Mouse (Mus musculus): ENCODE data around the gene Atxn1. TPM values are rescaled to one million over a fixed set of nuclear protein-coding genes. Genes with fewer than 3 reads are reported as not detected.
A peak's percentile ranks its signal among the peaks of the same experiment; 100 is the strongest.

Gene Atxn1
- total and polyA plus RNA-seq, 3 experiments: 8.0 to 13.1 (median 9.7) TPM

DNA sequence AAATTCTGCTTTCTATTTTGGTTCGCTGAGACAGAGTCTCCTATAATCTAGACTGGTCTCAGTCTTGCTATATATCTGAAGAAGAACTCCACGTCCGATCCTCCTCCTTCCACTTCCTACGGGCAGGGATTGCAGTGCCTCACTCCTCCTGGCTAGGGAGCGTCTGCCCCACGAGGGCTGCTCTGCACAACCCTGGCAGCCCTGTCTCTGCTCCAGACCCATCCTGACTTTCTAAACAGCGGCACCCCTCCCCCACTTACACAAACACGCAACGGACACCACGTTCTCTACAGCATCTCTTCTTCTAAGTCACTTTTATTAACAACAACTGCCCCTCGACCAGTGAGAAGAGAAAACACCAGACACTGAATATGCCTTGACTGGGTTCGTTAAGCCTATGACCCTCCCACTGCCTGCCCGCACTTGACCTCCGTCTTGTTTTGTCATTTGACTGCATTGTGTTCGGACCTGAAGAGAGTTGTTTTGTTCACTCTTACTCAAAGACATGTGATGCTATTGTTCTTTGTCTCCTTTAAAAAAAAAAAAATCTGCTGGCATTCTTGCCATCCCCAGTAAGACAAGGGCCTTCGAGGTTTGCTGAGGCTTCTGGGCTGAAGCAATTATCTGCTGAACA, 154.9 kb downstream of the Atxn1 start:
- dilution Hi-C loops (cut with MboI; ENCODE audit: extremely low pct_ligation_motif_present, extremely low pct_unique_long_range_greater_than_20kb, low sequenced_read_pairs) (no loop called here), in situ Hi-C loops (cut with MboI; ENCODE audit: low pct_ligation_motif_present, low pct_unique_long_range_greater_than_20kb, low sequenced_read_pairs) (no loop called here)
- no peak overlapping the region for H3K4me3 ChIP-seq (replicated peaks in 1 of 3; ENCODE audit: low read depth in 2 of 3, low read length in 2 of 3, poor library complexity in 1 of 3)
- H3K27me3 ChIP-seq (replicated peaks): no peaks in the 10 kb centered on the region
- no peak overlapping the region for H3K4me2 ChIP-seq (ENCODE audit: insufficient read depth, low read depth, poor library complexity, severe bottlenecking)
- DNase-seq (ENCODE audit: extremely low read depth): no peak
- H3K79me2 ChIP-seq (replicated peaks; ENCODE audit: control insufficient read depth, extremely low read depth, insufficient read depth, poor library complexity, severe bottlenecking): peaks cover 33% of the 10 kb centered on the region
- no peak overlapping the region for H3K27ac ChIP-seq (ENCODE audit: insufficient read depth, low read depth)
- H3K4me1 ChIP-seq (ENCODE audit: control insufficient read depth in 1 of 2, insufficient read depth in 2 of 2): peaks cover 8 to 35% of the 10 kb centered on the region in 2 experiments
- H3K9ac ChIP-seq (ENCODE audit: insufficient read depth, low read depth): no peak overlapping the region
- H3K9me3 ChIP-seq (replicated peaks; ENCODE audit: low read length): no peaks in the 10 kb centered on the region
- peaks cover 5 to 73% of the 10 kb centered on the region in 2 experiments for H3K36me3 ChIP-seq (replicated peaks in 1 of 2; ENCODE audit: control insufficient read depth in 1 of 2, insufficient read depth in 1 of 2, low read length in 1 of 2)
- no peak for TF ChIP-seq GABPA (IDR thresholded peaks at IDR 0.05; ENCODE audit: insufficient replicate concordance, low read depth, low read length)
- TF ChIP-seq ZC3H11A (IDR thresholded peaks at IDR 0.05; ENCODE audit: low read depth, low read length): no peak
- TF ChIP-seq E2F4 (IDR thresholded peaks at IDR 0.05; ENCODE audit: insufficient replicate concordance, low read depth, low read length): no peak
- no peak for TF ChIP-seq MAFK (IDR thresholded peaks at IDR 0.05; ENCODE audit: insufficient replicate concordance, low read length)
- no peak for TF ChIP-seq NELFE (IDR thresholded peaks at IDR 0.05; ENCODE audit: low read depth, low read length)
- TF ChIP-seq ZNF384 (IDR thresholded peaks at IDR 0.05; ENCODE audit: low read depth, low read length): no peak
- TF ChIP-seq ETS1 (conservative IDR thresholded peaks at IDR 0.05; ENCODE audit: low read depth, low read length): no peak
- no peak for TF ChIP-seq MXI1 (IDR thresholded peaks at IDR 0.05; ENCODE audit: low read depth, low read length)
- no peak for TF ChIP-seq EP300 (IDR thresholded peaks at IDR 0.05; ENCODE audit: low read length)
- TF ChIP-seq ZKSCAN1 (IDR thresholded peaks at IDR 0.05; ENCODE audit: borderline replicate concordance, low read depth, low read length): no peak
- no peak for TF ChIP-seq ZMIZ1 (IDR thresholded peaks at IDR 0.05; ENCODE audit: low read depth, low read length)
- no peak for TF ChIP-seq JUND (conservative IDR thresholded peaks at IDR 0.05; ENCODE audit: low read depth, low read length)
- no peak for TF ChIP-seq TBP (conservative IDR thresholded peaks at IDR 0.05; ENCODE audit: low read depth, low read length)
- no peak for TF ChIP-seq CHD1 (IDR thresholded peaks at IDR 0.05; ENCODE audit: low read depth, low read length)
- TF ChIP-seq SMC3 (IDR thresholded peaks at IDR 0.05; ENCODE audit: low read depth, low read length): no peak
- TF ChIP-seq POLR2AphosphoS2 (IDR thresholded peaks at IDR 0.05; ENCODE audit: low read depth, low read length): no peak
- no peak for TF ChIP-seq USF2 (conservative IDR thresholded peaks at IDR 0.05; ENCODE audit: low read depth, low read length)
- no peak for TF ChIP-seq USF1 (IDR thresholded peaks at IDR 0.05; ENCODE audit: low read depth, low read length)
- TF ChIP-seq RAD21 (IDR thresholded peaks at IDR 0.05; ENCODE audit: low read depth, low read length): no peak

DNA sequence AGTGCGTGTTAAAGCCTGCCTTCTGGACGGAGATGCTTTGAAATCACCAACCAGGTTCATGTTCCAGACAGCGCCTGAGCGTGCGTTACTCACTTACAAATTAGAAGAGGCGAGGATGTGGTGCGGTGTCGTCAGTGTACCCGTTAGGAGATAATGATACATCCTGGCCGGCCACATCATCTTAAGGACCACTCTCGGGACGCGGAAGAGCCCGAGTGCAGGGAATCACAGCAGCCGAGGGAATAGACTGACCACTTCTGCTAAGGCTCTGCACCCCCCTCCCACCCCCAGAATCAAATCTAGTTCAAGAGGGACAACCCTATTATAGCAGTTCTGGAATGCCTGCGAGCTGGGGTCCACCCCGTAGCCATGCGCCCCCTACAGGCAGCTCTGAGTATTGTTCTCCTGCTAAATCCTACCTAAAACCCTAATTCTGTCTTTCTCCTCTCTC, 157.2 kb downstream of the Atxn1 start:
- H3K9ac ChIP-seq (ENCODE audit: insufficient read depth, low read depth): peak overlapping the region; percentile 10; the same call in 1 of the 2 replicates
- H3K27me3 ChIP-seq (replicated peaks): no peaks in the 10 kb centered on the region
- peaks cover 31% of the 10 kb centered on the region for H3K79me2 ChIP-seq (replicated peaks; ENCODE audit: control insufficient read depth, extremely low read depth, insufficient read depth, poor library complexity, severe bottlenecking)
- no peaks in the 10 kb centered on the region for H3K9me3 ChIP-seq (replicated peaks; ENCODE audit: low read length)
- no peak for DNase-seq (ENCODE audit: extremely low read depth)
- H3K36me3 ChIP-seq (replicated peaks in 1 of 2; ENCODE audit: control insufficient read depth in 1 of 2, insufficient read depth in 1 of 2, low read length in 1 of 2): peaks cover 5 to 78% of the 10 kb centered on the region in 2 experiments
- TF ChIP-seq SMC3 (IDR thresholded peaks at IDR 0.05; ENCODE audit: low read depth, low read length): peak; percentile 50
- TF ChIP-seq E2F4 (IDR thresholded peaks at IDR 0.05; ENCODE audit: insufficient replicate concordance, low read depth, low read length): no peak
- no peak for TF ChIP-seq ZNF384 (IDR thresholded peaks at IDR 0.05; ENCODE audit: low read depth, low read length)
- no peak for TF ChIP-seq MEF2A (IDR thresholded peaks at IDR 0.05; ENCODE audit: borderline replicate concordance, low read depth, low read length)
- TF ChIP-seq BHLHE40 (IDR thresholded peaks at IDR 0.05; ENCODE audit: low read depth, low read length): peak; percentile 47; the same call in 1 of the 2 replicates
- TF ChIP-seq CTCF (conservative IDR thresholded peaks at IDR 0.05 in 1 of 2, IDR thresholded peaks at IDR 0.05 in 1 of 2; ENCODE audit: low read depth in 2 of 2, low read length in 2 of 2): peak; percentile 72 to 81
- no peak for TF ChIP-seq RCOR1 (conservative IDR thresholded peaks at IDR 0.05; ENCODE audit: low read depth, low read length)
- TF ChIP-seq RAD21 (IDR thresholded peaks at IDR 0.05; ENCODE audit: low read depth, low read length): peak; percentile 41
- H3K4me3 ChIP-seq (replicated peaks in 1 of 3; ENCODE audit: low read depth in 2 of 3, low read length in 2 of 3, poor library complexity in 1 of 3): peak overlapping the region in 1 of 3 experiments; percentile 23
- H3K4me2 ChIP-seq (ENCODE audit: insufficient read depth, low read depth, poor library complexity, severe bottlenecking): peak overlapping the region; percentile 76
- dilution Hi-C loops (cut with MboI; ENCODE audit: extremely low pct_ligation_motif_present, extremely low pct_unique_long_range_greater_than_20kb, low sequenced_read_pairs): no loop called here
- peak overlapping the region; percentile 54 for H3K27ac ChIP-seq (ENCODE audit: insufficient read depth, low read depth)
- peaks cover 11 to 28% of the 10 kb centered on the region in 2 experiments for H3K4me1 ChIP-seq (ENCODE audit: control insufficient read depth in 1 of 2, insufficient read depth in 2 of 2)
- in situ Hi-C loops (cut with MboI; ENCODE audit: low pct_ligation_motif_present, low pct_unique_long_range_greater_than_20kb, low sequenced_read_pairs): no loop called here
